Mouse (Mus musculus) spleen, postnatal 10 days (tissue): ENCODE results near the gene Hoxb2.

ENCODE experiments used
- DNase-seq, 2 experiments: peaks; one replicate each; pipeline ENCODE4 v3.0.0; 2021 to 2022; ENCODE audit warnings: low spot score in 2 of 2

The Hoxb2 gene

GRCm38 (mm10) chr11:96334998-96335397, 15.3 kb upstream of the Hoxb2 start:
- DNase-seq: no peak

GRCm38 (mm10) chr11:96336597-96336996, 13.7 kb upstream of the Hoxb2 start:
- no peak for DNase-seq

GRCm38 (mm10) chr11:96337026-96337425, 13.3 kb upstream of the Hoxb2 start:
- DNase-seq: no peak

GRCm38 (mm10) chr11:96338957-96339855, 11.1 kb upstream of the Hoxb2 start:
- DNase-seq: no peak

GRCm38 (mm10) chr11:96340698-96341365, 9.5 kb upstream of the Hoxb2 start:
- DNase-seq: no peak

- DNase-seq: no peak
These were observed 8.4 kb upstream of the Hoxb2 start for GRCm38 (mm10) chr11:96341701-96342575.

- DNase-seq: no peak
These were observed 7.8 kb upstream of the Hoxb2 start for GRCm38 (mm10) chr11:96342576-96342930.

- no peak for DNase-seq
These were observed 7.0 kb upstream of the Hoxb2 start for GRCm38 (mm10) chr11:96343206-96343745.

- DNase-seq: no peak
These were observed 6.1 kb upstream of the Hoxb2 start for GRCm38 (mm10) chr11:96344061-96344877.

GRCm38 (mm10) chr11:96344878-96345159, 5.5 kb upstream of the Hoxb2 start:
- no peak for DNase-seq

- no peak for DNase-seq
These were observed 5.0 kb upstream of the Hoxb2 start for GRCm38 (mm10) chr11:96345220-96345892.

- DNase-seq: no peak
These were observed 4.2 kb upstream of the Hoxb2 start for GRCm38 (mm10) chr11:96345893-96346806.

- DNase-seq: no peak
These were observed 3.3 kb upstream of the Hoxb2 start for GRCm38 (mm10) chr11:96346916-96347520.

- DNase-seq: no peak
These were observed 2.6 kb upstream of the Hoxb2 start for GRCm38 (mm10) chr11:96347717-96348116.

GRCm38 (mm10) chr11:96348141-96348928, 2.0 kb upstream of the Hoxb2 start:
- DNase-seq: no peak

GRCm38 (mm10) chr11:96348988-96349387, 1.3 kb upstream of the Hoxb2 start:
- no peak for DNase-seq

GRCm38 (mm10) chr11:96349491-96350340, 609 bp upstream of the Hoxb2 start:
- DNase-seq: no peak
